ENCODE assay signal across 8 mouse cellular contexts in the genomic region with DNA sequence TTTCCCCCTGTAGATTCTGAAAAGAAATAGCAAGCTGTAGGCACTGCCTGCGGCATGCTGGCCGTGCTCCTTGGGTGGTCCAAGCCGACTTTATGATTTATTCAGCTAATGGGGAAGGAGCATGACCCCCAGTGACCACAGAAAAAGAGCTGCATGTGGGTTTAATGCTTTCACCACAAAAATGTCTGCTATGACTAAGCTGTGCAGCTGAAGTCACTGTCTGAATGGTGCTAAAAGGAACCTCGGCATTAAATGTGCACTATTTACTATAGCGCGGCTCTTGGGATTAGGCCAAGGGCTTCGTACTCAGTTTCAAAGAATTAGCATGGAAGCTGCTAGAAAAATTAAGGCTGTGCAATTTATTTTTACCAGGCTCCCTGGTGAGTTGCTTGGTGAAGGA.
DNase-seq lines count a peak whose midpoint lies in the region; ATAC-seq and TF ChIP-seq lines count a peak whose summit lies in the region.

No protein-coding gene starts in this region.

- TF ChIP-seq CTCF in bone marrow macrophage, adult 2 months (IDR thresholded peaks at IDR 0.05; ENCODE audit: low read depth, low read length) = no peak
- TF ChIP-seq CTCF in heart, postnatal 0 days (IDR thresholded peaks at IDR 0.05; ENCODE audit: low read depth) = no peak

- H3K9me3 ChIP-seq in heart, postnatal 0 days (replicated peaks; ENCODE audit: control insufficient read depth, low read length) = no peaks in the 10 kb centered on the region
- H3K9me3 ChIP-seq in midbrain, embryonic 10.5 days (replicated peaks) = no peaks in the 10 kb centered on the region
- no peaks in the 10 kb centered on the region for H3K9me3 ChIP-seq in stomach, embryonic 16.5 days (replicated peaks; ENCODE audit: control insufficient read depth, low read length)

- peaks cover 28% of the 10 kb centered on the region for H3K4me1 ChIP-seq in bone marrow macrophage, adult 2 months (ENCODE audit: control insufficient read depth, insufficient read depth, low read length)
- H3K4me1 ChIP-seq in heart, postnatal 0 days (ENCODE audit: control insufficient read depth, insufficient read depth) = no peaks in the 10 kb centered on the region
- peaks cover 34% of the 10 kb centered on the region for H3K4me1 ChIP-seq in midbrain, embryonic 10.5 days
- peaks cover 13% of the 10 kb centered on the region for H3K4me1 ChIP-seq in stomach, embryonic 16.5 days (ENCODE audit: control insufficient read depth, insufficient read depth, low read length)

- TF ChIP-seq EP300 in heart, postnatal 0 days (IDR thresholded peaks at IDR 0.05; ENCODE audit: low read depth) = no peak

- H3K9ac ChIP-seq in heart, postnatal 0 days (replicated peaks; ENCODE audit: low read depth, low read length) = no peak overlapping the region
- 0 out of 2 replicates have a peak overlapping the region, but pooled peaks have one; percentile 5 for H3K9ac ChIP-seq in stomach, embryonic 16.5 days (ENCODE audit: low read length)

- DNase-seq in frontal cortex, postnatal 10 days (ENCODE audit: low spot score in 2 of 2) = no peak
- no peak for DNase-seq in heart, postnatal 0 days (ENCODE audit: low spot score)
- DNase-seq in kidney, postnatal 36 days = peak; percentile 19 to 24
- peak; percentile 80 for DNase-seq in midbrain, embryonic 10.5 days (ENCODE audit: low spot score)
- no peak for DNase-seq in spleen, adult 12 weeks (ENCODE audit: low spot score)

- WGBS in heart, postnatal 0 days = 32% methylated on average over 7 of the region's 7 CpGs
- WGBS in midbrain, embryonic 10.5 days = 3% methylated on average over 7 of the region's 7 CpGs
- 6% methylated on average over 7 of the region's 7 CpGs for WGBS in stomach, embryonic 16.5 days

- H3K4me2 ChIP-seq in heart, postnatal 0 days (ENCODE audit: low read depth, low read length) = peak overlapping the region; percentile 51; the same call in 1 of the 2 replicates
- peak overlapping the region; percentile 51 for H3K4me2 ChIP-seq in stomach, embryonic 16.5 days (ENCODE audit: low read depth, low read length)

- peak overlapping the region; percentile 78 for H3K27ac ChIP-seq in bone marrow macrophage, adult 2 months (ENCODE audit: insufficient read depth, low read depth, low read length)
- no peak overlapping the region for H3K27ac ChIP-seq in heart, postnatal 0 days (ENCODE audit: low read depth)
- H3K27ac ChIP-seq in midbrain, embryonic 10.5 days (replicated peaks) = peak overlapping the region; percentile 71
- H3K27ac ChIP-seq in stomach, embryonic 16.5 days (ENCODE audit: low read length) = peak overlapping the region; percentile 2; the same call in 1 of the 2 replicates

- H3K27me3 ChIP-seq in heart, postnatal 0 days (ENCODE audit: control insufficient read depth, insufficient read depth, low read length) = no peaks in the 10 kb centered on the region
- H3K27me3 ChIP-seq in midbrain, embryonic 10.5 days (ENCODE audit: low read depth, poor library complexity, severe bottlenecking) = peaks cover 64% of the 10 kb centered on the region
- H3K27me3 ChIP-seq in stomach, embryonic 16.5 days (ENCODE audit: control insufficient read depth, insufficient read depth, low read length) = no peaks in the 10 kb centered on the region

- H3K36me3 ChIP-seq in heart, postnatal 0 days (replicated peaks; ENCODE audit: control insufficient read depth, insufficient read depth, low read length) = no peaks in the 10 kb centered on the region
- no peaks in the 10 kb centered on the region for H3K36me3 ChIP-seq in midbrain, embryonic 10.5 days
- no peaks in the 10 kb centered on the region for H3K36me3 ChIP-seq in stomach, embryonic 16.5 days (ENCODE audit: control insufficient read depth, insufficient read depth, low read length)

- H3K4me3 ChIP-seq in bone marrow macrophage, adult 2 months (ENCODE audit: insufficient read depth, low read length) = no peak overlapping the region
- H3K4me3 ChIP-seq in heart, postnatal 0 days (ENCODE audit: low read depth, low read length) = peak overlapping the region; percentile 21
- H3K4me3 ChIP-seq in midbrain, embryonic 10.5 days = peak overlapping the region; percentile 42
- peak overlapping the region; percentile 18 for H3K4me3 ChIP-seq in stomach, embryonic 16.5 days (replicated peaks; ENCODE audit: low read length)

- no peak for TF ChIP-seq POLR2A in bone marrow macrophage, adult 2 months (IDR thresholded peaks at IDR 0.05; ENCODE audit: borderline replicate concordance, low read depth, low read length)

- ATAC-seq in frontal cortex, adult (ENCODE audit: low TSS enrichment) = peak; percentile 58; the same call in 1 of the 2 replicates
- ATAC-seq in heart, postnatal 0 days (ENCODE audit: insufficient read depth, low read depth) = no peak
- ATAC-seq in stomach, embryonic 16.5 days (ENCODE audit: insufficient read depth, low FRiP score) = peak; percentile 85

Comparison
In these comparisons a context has a peak if more than half of its experiments do, and no peak if none do; other contexts are left out.
1. DNase-seq: peak in kidney, postnatal 36 days (2 of 2) and midbrain, embryonic 10.5 days (single experiment); none in frontal cortex, postnatal 10 days (0 of 2), heart, postnatal 0 days (single experiment) and spleen, adult 12 weeks (single experiment).